Mouse (Mus musculus): ENCODE measurements around the gene Gpr132. TPM values are rescaled to one million over a fixed set of nuclear protein-coding genes. Genes with fewer than 3 reads are reported as not detected.

Gene Gpr132
- polyA plus RNA-seq, 1 experiment from 2014 or later = not detected

- peaks cover 23% of the 10 kb centered on the region for H3K4me1 ChIP-seq
- H3K27me3 ChIP-seq = peaks cover 88% of the 10 kb centered on the region
- ATAC-seq (ENCODE audit: low FRiP score, low read depth) = no peak
- H3K4me2 ChIP-seq (replicated peaks) = peak overlapping the region; percentile 27
- H3K27ac ChIP-seq (replicated peaks) = no peak overlapping the region
- no peak overlapping the region for H3K9ac ChIP-seq (replicated peaks)
- H3K36me3 ChIP-seq = no peaks in the 10 kb centered on the region
- no peaks in the 10 kb centered on the region for H3K9me3 ChIP-seq
- peak overlapping the region; percentile 12 for H3K4me3 ChIP-seq
- 6% methylated on average over 28 of the region's 28 CpGs for WGBS
Measured at GRCm38 (mm10) chr12:112876332-112877072, 8.5 kb upstream of the Gpr132 start.

GRCm38 (mm10) chr12:112875225-112876013, 7.4 kb upstream of the Gpr132 start:
- peaks cover 92% of the 10 kb centered on the region for H3K27me3 ChIP-seq
- no peak overlapping the region for H3K9ac ChIP-seq (replicated peaks)
- peak; percentile 50; the same call in 1 of the 2 replicates for ATAC-seq (ENCODE audit: low FRiP score, low read depth)
- H3K27ac ChIP-seq (replicated peaks) = no peak overlapping the region
- H3K4me3 ChIP-seq = no peak overlapping the region
- H3K4me2 ChIP-seq (replicated peaks) = no peak overlapping the region
- H3K36me3 ChIP-seq = no peaks in the 10 kb centered on the region
- peaks cover 23% of the 10 kb centered on the region for H3K4me1 ChIP-seq
- H3K9me3 ChIP-seq = no peaks in the 10 kb centered on the region
- 27% methylated on average over 16 of the region's 16 CpGs for WGBS

- peak overlapping the region; percentile 19 for H3K4me3 ChIP-seq
- no peak overlapping the region for H3K27ac ChIP-seq (replicated peaks)
- 0 out of 2 replicates have a peak overlapping the region, but pooled peaks have one; percentile 28 for H3K9ac ChIP-seq (replicated peaks)
- peaks cover 86% of the 10 kb centered on the region for H3K27me3 ChIP-seq
- peak overlapping the region; percentile 42 for H3K4me2 ChIP-seq (replicated peaks)
- H3K9me3 ChIP-seq = no peaks in the 10 kb centered on the region
- H3K4me1 ChIP-seq = peaks cover 23% of the 10 kb centered on the region
- H3K36me3 ChIP-seq = no peaks in the 10 kb centered on the region
- 13% methylated on average over 22 of the region's 22 CpGs for WGBS
- ATAC-seq (ENCODE audit: low FRiP score, low read depth) = no peak
Measured at GRCm38 (mm10) chr12:112874199-112874598, 6.2 kb upstream of the Gpr132 start.

GRCm38 (mm10) chr12:112873452-112874190, 5.6 kb upstream of the Gpr132 start:
- Histone ChIP-seq H3K27ac (replicated peaks) (no peak overlapping the region), H3K4me2 (replicated peaks) (peak overlapping the region; percentile 42), H3K27me3 (peaks cover 81% of the 10 kb centered on the region), H3K9ac (replicated peaks) (0 out of 2 replicates have a peak overlapping the region, but pooled peaks have one; percentile 28), H3K4me1 (peaks cover 23% of the 10 kb centered on the region), H3K9me3 (no peaks in the 10 kb centered on the region), H3K36me3 (no peaks in the 10 kb centered on the region), H3K4me3 (peak overlapping the region; percentile 19)
- peak; percentile 28; the same call in 1 of the 2 replicates for ATAC-seq (ENCODE audit: low FRiP score, low read depth)
- 17% methylated on average over 18 of the region's 18 CpGs for WGBS

GRCm38 (mm10) chr12:112872991-112873390, 5.0 kb upstream of the Gpr132 start:
- WGBS = 88% methylated on average over 10 of the region's 10 CpGs
- H3K9me3 ChIP-seq = no peaks in the 10 kb centered on the region
- peaks cover 22% of the 10 kb centered on the region for H3K4me1 ChIP-seq

GRCm38 (mm10) chr12:112871272-112871671, 3.2 kb upstream of the Gpr132 start:
- H3K9ac ChIP-seq (replicated peaks) = no peak overlapping the region
- H3K4me2 ChIP-seq (replicated peaks) = no peak overlapping the region
- ATAC-seq (ENCODE audit: low FRiP score, low read depth) = no peak
- no peak overlapping the region for H3K4me3 ChIP-seq
- no peak overlapping the region for H3K27ac ChIP-seq (replicated peaks)
- WGBS = 78% methylated on average over 2 of the region's 2 CpGs
- H3K27me3 ChIP-seq = peaks cover 64% of the 10 kb centered on the region
- no peaks in the 10 kb centered on the region for H3K36me3 ChIP-seq
- H3K4me1 ChIP-seq = peaks cover 11% of the 10 kb centered on the region; the same call in 1 of the 2 replicates
- no peaks in the 10 kb centered on the region for H3K9me3 ChIP-seq

More at GRCm38 (mm10) chr12:112872991-112873390, 5.0 kb upstream of the Gpr132 start:
- Histone ChIP-seq H3K27me3 (peaks cover 81% of the 10 kb centered on the region), H3K4me2 (replicated peaks) (no peak overlapping the region), H3K9ac (replicated peaks) (no peak overlapping the region), H3K36me3 (no peaks in the 10 kb centered on the region), H3K27ac (replicated peaks) (no peak overlapping the region), H3K4me3 (no peak overlapping the region)
- no peak for ATAC-seq (ENCODE audit: low FRiP score, low read depth)

GRCm38 (mm10) chr12:112870775-112871174, 2.7 kb upstream of the Gpr132 start:
- Histone ChIP-seq H3K4me2 (replicated peaks) (no peak overlapping the region), H3K4me1 (peaks cover 8% of the 10 kb centered on the region; the same call in 1 of the 2 replicates), H3K4me3 (no peak overlapping the region), H3K27ac (replicated peaks) (no peak overlapping the region), H3K27me3 (peaks cover 59% of the 10 kb centered on the region), H3K36me3 (no peaks in the 10 kb centered on the region), H3K9me3 (no peaks in the 10 kb centered on the region), H3K9ac (replicated peaks) (no peak overlapping the region)
- 59% methylated on average over 13 of the region's 13 CpGs for WGBS
- ATAC-seq (ENCODE audit: low FRiP score, low read depth) = no peak

- no peaks in the 10 kb centered on the region for H3K36me3 ChIP-seq
- no peaks in the 10 kb centered on the region for H3K9me3 ChIP-seq
- 39% methylated on average over 16 of the region's 16 CpGs for WGBS
- H3K27me3 ChIP-seq = peaks cover 54% of the 10 kb centered on the region
- H3K4me1 ChIP-seq = peaks cover 8% of the 10 kb centered on the region; the same call in 1 of the 2 replicates
- no peak overlapping the region for H3K27ac ChIP-seq (replicated peaks)
- H3K9ac ChIP-seq (replicated peaks) = no peak overlapping the region
- H3K4me3 ChIP-seq = no peak overlapping the region
- ATAC-seq (ENCODE audit: low FRiP score, low read depth) = no peak
- no peak overlapping the region; the same call in 1 of the 2 replicates for H3K4me2 ChIP-seq (replicated peaks)
Measured at GRCm38 (mm10) chr12:112869783-112870204, 1.8 kb upstream of the Gpr132 start.

GRCm38 (mm10) chr12:112867106-112867674, 838 bp downstream of the Gpr132 start:
- Histone ChIP-seq H3K9me3 (no peaks in the 10 kb centered on the region), H3K27ac (replicated peaks) (no peak overlapping the region), H3K4me1 (no peaks in the 10 kb centered on the region), H3K4me2 (replicated peaks) (no peak overlapping the region), H3K27me3 (peaks cover 28% of the 10 kb centered on the region; the same call in 1 of the 2 replicates), H3K4me3 (no peak overlapping the region), H3K9ac (replicated peaks) (no peak overlapping the region), H3K36me3 (no peaks in the 10 kb centered on the region)
- WGBS = 92% methylated on average over 7 of the region's 7 CpGs
- no peak for ATAC-seq (ENCODE audit: low FRiP score, low read depth)

- no peak overlapping the region for H3K9ac ChIP-seq (replicated peaks)
- no peak overlapping the region for H3K27ac ChIP-seq (replicated peaks)
- no peaks in the 10 kb centered on the region for H3K4me1 ChIP-seq
- no peaks in the 10 kb centered on the region for H3K36me3 ChIP-seq
- WGBS = 83% methylated on average over 8 of the region's 8 CpGs
- H3K4me2 ChIP-seq (replicated peaks) = no peak overlapping the region
- no peak for ATAC-seq (ENCODE audit: low FRiP score, low read depth)
- H3K9me3 ChIP-seq = no peaks in the 10 kb centered on the region
- H3K27me3 ChIP-seq = peaks cover 26% of the 10 kb centered on the region; the same call in 1 of the 2 replicates
- H3K4me3 ChIP-seq = no peak overlapping the region
Measured at GRCm38 (mm10) chr12:112866467-112867080, 1.5 kb downstream of the Gpr132 start.

- WGBS = 87% methylated on average over 7 of the region's 7 CpGs
Measured at GRCm38 (mm10) chr12:112864804-112865203, 3.2 kb downstream of the Gpr132 start.

More at GRCm38 (mm10) chr12:112864804-112865203, 3.2 kb downstream of the Gpr132 start:
- H3K4me3 ChIP-seq = no peak overlapping the region
- no peaks in the 10 kb centered on the region for H3K4me1 ChIP-seq
- no peaks in the 10 kb centered on the region for H3K36me3 ChIP-seq
- no peak overlapping the region for H3K27ac ChIP-seq (replicated peaks)
- no peaks in the 10 kb centered on the region for H3K9me3 ChIP-seq
- no peak overlapping the region for H3K9ac ChIP-seq (replicated peaks)
- H3K4me2 ChIP-seq (replicated peaks) = no peak overlapping the region
- no peak for ATAC-seq (ENCODE audit: low FRiP score, low read depth)
- H3K27me3 ChIP-seq = peaks cover 15% of the 10 kb centered on the region; the same call in 1 of the 2 replicates

Measured in midbrain, embryonic 12.5 days (tissue).